Mouse (Mus musculus) kidney, postnatal 14 days (tissue): ENCODE measurements around the gene Atp9a.
"Not testable (repeated sequence)": the region's sequence is repeated elsewhere in the genome, so short reads cannot be mapped to it uniquely, and the experiment has no call there.

Experiments used
- DNase-seq: peaks from one replicate; pipeline ENCODE4 v3.0.0; 2022; ENCODE audit warnings: mixed read lengths

Gene Atp9a

DNA sequence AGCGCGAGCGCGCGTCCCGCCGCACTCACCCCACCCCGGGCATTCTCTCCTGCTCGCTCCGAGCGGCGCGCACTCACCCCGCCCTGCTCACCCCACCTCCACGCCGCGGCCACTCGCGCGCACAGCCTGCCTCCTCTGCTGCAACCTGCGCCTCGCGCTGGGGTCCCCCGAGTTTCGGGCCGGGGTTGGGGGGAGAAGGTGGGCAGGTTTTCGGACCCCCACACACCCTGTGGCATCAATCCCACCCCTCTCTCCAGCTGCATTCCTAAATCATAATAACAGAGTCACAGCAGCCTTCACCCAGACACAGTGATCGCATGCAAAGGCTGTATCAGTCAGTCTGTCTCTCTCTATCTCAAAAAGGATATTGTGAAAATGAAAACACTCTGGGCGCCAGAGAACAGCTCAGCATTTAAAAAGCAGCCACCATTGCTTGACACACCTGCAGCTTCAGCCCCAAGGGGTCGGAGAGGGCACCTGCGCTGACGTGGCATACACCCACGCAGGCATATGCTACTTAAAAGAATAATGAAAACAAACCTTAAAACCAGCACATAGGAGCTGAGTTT, at the start of gene Atp9a:
Gene Atp9a, minus strand, starts transcription at position 351 of the 569 bp plus-strand sequence.
- peak; percentile 70 for DNase-seq

DNA sequence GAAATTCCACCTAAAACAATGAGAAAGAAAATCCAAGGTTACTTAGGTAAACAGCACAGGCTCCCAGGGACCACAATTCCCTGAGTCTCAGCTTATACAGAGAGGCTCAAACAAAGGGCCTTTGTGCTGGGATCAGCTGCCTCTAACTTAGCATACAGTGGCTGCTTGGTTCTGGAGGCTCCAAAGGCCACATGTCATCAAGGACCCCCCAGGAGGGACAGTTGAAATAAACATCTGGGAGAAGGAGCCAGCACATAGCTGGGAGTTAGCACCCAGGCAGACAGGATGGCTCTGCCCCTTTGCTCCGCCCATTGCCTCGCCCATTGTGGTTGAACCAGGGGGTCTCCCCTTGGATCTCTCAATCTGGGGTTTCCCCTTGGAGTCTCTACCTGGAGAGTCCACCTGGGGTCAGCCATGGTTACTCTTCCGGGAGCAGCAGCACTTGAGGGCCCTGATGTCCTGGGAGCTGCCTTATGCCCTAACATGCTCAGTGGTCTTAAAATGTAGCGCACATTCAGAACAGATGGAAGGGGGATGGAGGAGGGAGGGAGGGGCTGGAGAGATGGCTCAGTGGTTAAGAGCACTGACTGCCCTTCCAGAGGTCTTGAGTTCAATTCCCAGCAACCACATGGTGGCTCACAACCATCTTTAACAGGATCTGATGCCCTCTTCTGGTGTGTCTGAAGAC, 49.0 kb upstream of the Atp9a start:
- no peak for DNase-seq

- no peak for DNase-seq
Observed at GRCm38 (mm10) chr2:168786174-168786573, 44.0 kb upstream of the Atp9a start.

GRCm38 (mm10) chr2:168780596-168780995, 38.4 kb upstream of the Atp9a start:
- DNase-seq = no peak

- DNase-seq = no peak
Observed at GRCm38 (mm10) chr2:168780024-168780423, 37.8 kb upstream of the Atp9a start.

- no peak for DNase-seq
Observed at GRCm38 (mm10) chr2:168777481-168777880, 35.3 kb upstream of the Atp9a start.

- no peak for DNase-seq
Observed at GRCm38 (mm10) chr2:168776238-168776637, 34.0 kb upstream of the Atp9a start.

DNA sequence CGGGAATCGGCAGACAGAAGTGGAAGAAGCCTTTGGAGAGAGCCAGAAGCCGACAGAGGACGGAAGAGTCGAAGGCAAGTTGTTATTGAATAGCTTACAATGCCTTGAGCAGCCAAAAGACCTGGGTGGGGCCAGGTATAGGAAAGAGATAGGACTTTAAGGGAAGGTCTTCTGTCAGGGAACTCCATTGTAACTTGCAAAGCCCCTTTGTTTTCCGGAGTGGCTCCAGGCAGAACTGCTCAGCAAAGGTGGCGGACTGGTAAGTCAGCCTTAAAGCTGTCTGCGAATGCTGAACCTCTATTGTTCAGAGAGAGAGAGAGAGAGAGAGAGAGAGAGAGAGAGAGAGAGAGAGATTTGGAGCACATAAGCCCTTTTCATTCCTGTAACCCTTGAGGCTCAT, 27.1 kb upstream of the Atp9a start:
- no peak for DNase-seq

- DNase-seq = no peak
Observed at GRCm38 (mm10) chr2:168767582-168767981, 25.4 kb upstream of the Atp9a start, which contains the start of gene Sall4. TSS of gene Sall4 (minus strand) at chr2:168767943.

DNA sequence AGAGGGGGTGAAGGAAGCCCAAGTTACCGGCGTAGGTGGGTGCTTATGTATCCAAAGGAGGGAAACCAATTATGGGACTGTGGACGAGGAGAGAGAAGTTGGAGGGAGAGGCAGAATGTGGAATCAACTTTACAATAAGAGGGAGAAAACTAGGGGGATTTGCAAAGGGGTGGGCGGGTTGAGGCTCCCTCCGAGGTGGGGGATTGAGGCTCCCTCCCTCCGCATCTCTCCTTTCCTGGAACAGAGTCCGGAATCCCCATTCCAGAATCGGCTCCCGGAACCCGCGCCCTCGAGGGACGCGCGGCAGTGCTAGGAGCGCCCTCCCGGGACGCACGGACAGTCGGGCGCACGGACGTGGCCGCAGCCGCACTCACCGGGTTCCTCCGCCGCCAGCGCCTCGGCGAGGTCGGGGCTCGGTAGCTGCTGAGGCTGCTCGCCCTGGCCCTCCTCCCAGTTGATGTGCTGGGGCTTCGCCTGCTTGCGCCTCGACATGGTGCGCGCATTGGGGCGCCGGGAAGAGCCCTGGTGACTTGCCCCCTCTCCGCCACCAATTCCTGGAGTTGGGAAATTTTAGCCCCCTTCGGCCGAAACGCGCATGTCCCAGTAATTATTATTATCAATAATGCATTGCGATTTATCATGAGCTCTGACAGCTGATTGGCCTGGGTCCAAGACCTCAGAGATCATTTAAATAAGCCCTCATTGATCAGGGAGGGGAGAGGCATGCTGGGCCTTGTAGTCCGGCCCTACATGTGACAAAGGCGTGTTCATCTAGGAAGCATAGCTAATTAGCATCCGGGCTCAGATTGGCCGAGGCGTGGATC, 24.5 kb upstream of the Atp9a start:
- peak; percentile 17 for DNase-seq

DNA sequence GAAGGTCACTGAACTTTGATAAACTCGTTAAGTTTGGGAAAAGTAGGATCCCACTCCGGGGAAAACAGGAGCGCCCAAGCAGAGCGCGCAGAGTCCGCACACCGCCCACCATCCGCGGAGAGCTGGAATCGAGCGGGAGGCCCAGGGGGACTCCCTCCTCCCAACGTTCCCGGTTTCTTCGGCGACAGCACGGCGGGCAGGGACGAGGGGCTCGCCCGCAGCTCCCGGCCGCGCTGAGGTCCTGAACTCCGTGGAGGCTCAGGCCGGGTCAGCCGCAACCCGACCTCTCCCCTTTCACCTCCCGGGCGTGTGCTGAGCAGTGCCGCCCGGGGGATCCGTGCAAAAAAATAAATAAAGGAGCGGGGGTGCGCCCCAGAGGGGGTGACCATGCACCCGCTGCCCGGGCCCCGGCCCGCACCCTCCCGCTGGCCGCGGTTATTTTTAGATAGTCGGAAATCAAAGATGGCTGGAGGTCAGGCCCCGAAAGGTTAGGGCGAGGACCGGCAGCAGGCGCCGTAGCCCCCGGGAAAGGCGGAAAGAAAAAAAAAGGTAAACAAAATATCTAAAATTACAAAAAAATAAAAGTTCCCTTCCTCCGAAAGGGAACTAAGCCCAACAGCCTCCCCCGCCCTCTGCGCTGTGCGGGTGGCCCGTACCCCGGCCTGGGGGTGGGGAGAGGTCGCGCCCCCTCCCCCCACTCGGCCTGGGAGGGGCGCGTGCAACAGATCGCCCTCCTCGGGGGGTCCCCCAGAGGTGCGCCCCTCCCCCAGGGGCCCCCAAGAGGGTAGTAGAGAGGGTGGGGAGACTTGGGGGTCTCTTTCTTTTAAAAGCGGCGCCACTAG, 23.7 kb upstream of the Atp9a start:
- DNase-seq = no peak

DNA sequence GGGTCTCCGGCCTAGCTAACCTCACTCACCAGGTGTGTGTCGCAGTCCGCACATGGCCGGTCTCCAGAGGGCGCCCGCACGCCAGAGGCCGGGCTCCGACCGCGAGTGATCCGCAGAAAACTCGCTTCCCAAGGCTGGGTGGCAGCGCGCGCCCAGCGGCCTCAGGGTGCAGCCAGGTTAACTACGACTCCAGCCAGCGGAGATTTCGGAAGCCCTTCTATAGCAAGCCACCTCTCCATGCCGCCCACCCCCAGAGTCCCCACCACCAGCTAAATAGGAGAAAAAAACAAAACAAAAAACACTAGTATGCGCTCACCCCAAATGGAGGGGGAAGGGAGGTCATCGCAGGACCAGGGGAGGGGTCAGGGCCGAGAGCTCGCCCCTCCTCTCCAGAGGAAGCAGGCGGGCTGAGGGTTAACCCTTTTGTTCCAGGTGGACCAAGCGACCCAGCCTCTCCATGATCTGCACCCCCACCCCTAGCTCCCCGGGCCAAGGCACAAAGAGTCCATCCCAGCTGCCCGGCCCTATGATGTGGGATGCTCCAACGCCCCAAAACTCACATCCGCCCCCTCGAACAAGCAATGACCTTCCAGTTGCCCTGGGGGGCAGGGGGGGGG, 23.0 kb upstream of the Atp9a start:
- DNase-seq = peak; percentile 56

DNA sequence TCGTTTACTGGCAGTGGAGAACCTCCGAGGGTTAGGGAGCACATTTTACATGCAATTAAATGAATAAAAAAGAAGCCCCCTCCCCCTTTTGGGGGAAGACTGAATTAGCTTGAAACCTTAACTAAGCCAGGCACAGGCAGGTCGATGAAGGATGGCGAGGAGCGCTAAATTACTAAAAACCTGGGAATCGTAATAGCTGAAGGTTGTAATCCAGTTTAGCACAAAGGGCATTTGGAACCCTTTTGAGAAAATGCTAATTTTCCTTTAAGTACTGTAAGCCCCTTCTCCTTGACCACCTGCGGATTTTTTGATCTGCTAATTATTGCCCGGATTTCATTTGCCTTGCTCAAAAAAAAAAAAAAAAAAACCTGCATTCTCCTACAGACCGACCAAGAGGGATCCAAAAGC, 22.3 kb upstream of the Atp9a start:
- DNase-seq = no peak

- DNase-seq = no peak
Observed at GRCm38 (mm10) chr2:168763785-168764184, 21.6 kb upstream of the Atp9a start.

DNA sequence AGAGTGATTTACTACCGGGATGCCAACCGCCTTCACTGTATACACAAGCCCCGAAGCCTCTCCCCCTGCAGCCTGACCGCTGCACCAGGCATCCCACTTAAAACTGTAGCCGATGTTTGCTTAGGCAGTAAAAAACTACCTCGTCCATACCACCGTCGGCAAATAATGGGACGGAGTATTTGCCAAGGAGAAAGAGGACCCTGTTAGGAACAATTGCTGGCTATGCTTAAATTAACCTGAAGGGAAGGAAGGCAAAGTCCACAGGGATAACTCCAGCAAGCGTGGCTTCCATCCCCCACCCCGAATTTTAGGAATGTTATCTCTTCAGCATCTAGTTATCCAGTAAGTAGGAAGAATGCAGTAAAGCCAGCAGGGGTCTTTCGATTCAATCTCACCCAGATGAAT, 20.2 kb upstream of the Atp9a start:
- DNase-seq = no peak

- DNase-seq = no peak
Observed at GRCm38 (mm10) chr2:168761954-168762353, 19.7 kb upstream of the Atp9a start.

DNA sequence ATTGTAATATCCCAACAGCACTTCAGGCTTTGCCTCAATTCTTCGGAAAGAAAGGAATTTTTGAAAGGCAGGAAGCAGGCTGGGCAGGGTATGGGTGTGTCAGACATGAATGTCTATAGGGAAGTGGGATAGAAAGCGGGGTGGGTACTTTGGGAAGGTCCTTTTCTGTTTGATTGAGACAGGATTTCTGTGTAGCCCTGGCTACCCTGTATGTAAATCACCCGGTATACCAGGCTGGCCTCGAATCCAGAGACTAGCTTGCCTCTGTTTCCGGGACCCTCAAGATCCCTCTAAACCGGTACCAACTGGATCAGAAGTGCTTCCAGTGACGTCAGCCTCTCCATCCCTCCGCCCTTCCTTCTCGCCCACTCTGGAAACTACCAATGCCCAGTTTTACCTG, 18.9 kb upstream of the Atp9a start:
- no peak for DNase-seq

- DNase-seq = not testable (repeated sequence)
Observed at GRCm38 (mm10) chr2:168744406-168744805, 2.2 kb upstream of the Atp9a start.

DNA sequence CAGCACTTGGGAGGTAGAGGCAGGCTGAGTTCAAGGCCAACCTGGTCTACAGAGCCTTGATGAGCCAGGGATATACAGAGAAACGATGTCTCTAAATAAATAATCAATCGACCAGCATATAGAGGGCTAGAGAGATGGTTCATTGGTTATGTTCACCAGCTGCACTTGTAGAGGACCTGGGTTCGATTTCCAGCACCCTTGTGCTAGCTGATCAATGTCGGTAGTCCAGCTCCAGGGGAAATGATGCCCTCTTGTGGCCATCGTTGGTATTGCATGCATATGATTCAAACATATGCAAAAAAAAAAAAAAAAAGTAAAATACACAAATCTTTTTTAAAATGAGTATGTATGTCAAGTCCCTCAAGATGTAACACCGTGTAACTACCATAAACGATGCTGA, 440 bp upstream of the Atp9a start:
- peak; percentile 60 for DNase-seq

DNA sequence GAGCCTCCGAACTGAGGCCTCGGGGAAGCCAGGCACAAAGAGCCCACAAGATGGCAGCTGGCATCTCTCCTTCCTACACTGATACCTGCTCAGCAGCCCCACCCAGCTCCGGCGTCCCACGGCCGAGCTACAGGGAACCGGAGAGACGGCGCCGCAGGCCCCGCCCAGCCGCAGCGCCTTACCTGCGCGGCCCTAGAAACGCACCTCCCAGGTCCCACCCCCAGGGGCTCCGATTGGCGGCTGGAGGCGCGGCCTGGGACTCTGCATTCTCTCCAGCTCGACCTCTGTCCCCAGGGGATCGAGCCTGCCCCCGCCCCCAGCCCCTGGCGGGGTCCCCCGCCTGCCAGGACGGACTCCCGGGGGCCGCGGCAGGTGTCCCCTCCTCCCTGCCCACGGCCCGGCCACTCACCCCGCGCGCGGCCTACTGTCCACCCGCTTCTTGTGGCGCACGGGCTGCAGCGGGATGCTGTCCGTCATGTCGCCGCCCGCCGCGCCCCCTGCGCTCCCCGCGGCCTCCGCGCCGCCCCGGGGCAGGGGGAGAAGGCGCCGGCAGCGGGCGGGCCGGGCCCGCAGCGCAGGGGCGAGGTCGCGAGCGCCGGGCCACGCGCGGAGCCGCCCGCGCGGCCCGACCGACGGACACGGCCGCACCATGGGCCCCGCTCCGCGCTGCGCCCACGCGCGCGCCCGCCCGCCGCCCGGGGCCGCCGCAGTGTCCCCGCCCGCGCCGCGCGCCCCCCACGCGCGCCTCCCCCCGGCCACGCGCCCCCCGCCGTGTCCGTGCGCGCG, 743 bp downstream of the Atp9a start:
- peak; percentile 92 for DNase-seq

GRCm38 (mm10) chr2:168740496-168740895, 1.7 kb downstream of the Atp9a start:
- no peak for DNase-seq

DNA sequence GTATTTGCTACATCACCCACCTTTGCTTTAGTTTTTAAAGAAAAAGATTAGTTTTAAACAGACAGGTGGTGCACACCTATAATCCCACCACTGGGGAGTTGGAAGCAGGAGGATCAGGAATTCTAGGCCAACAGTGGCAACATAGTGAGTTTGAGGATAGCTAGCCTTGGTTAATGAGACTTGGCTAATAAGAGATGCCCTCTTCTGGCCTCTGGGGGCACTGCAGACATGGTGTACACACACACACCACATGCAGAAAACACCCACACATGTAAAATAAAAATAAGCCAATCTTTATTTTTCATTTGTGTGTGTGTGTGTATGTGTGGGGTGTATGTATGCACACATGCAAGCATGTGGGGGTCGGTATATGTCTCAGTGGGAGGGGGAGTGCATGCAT, 3.4 kb downstream of the Atp9a start:
- no peak for DNase-seq
